Mouse (Mus musculus): ENCODE results near the gene Rabep1. TPM values are rescaled to one million over a fixed set of nuclear protein-coding genes. Genes with fewer than 3 reads are reported as not detected.

Gene Rabep1
- 30.5 and 32.9 TPM in 2 replicates for polyA plus RNA-seq (2014; fragmentation: Nextera tagmentation; extraction: Ambion mirVana)

DNA sequence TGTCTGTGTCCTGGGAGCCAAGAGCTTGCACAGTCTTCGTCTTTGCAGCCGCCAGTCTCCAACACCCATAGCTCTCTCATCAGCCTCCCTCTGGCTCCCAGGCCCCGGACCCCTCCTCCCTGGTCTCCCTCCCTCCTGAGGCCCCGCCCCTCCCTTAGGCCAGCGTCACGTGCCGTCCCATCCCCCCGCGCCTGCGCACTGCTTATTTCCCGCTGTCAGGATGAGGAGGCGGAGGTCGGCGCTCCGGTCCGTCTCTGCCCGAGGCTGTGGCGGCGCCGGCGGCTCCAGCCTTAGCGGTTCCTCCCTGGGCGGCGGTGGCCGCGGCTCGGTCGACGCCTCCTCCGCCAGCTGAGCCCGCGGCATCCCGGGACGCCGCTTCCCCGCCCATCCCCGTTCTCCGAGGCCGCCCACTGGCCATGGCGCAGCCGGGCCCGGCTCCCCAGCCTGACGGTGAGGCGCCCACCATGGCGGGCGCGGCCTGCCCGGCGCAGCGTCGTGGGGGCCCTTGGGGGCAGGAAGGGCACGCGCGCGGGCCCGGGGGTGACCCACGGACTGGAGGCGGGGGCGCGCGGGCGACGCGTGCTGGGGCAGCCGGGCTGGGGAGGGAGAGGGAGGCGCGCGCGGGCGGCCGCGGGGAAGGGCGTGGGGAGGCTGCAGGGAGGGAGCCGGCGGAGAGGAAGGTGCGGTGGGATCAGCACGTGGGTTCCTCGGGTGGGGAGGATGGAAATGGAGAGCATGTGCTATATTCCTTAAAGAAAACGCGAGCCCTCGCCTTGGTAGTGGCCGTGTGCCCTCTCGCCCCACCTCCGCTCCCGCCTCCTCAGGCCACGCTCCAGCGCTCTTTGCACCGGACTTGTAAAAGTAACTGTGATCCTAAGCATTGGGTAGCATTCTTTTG, at the start of gene Rabep1:
Gene Rabep1, plus strand, starts transcription at position 220 of the 898 bp plus-strand sequence.
- peak; percentile 99 for DNase-seq (ENCODE audit: low spot score)
- Histone ChIP-seq H3K4me2 (ENCODE audit: low read length) (peak within 1 kb of the TSS; percentile 68), H3K27me3 (replicated peaks; ENCODE audit: control insufficient read depth, insufficient read depth, low read length) (no peaks in the 10 kb centered on the region), H3K4me3 (ENCODE audit: low read depth, low read length) (peak within 1 kb of the TSS; percentile 75), H3K36me3 (ENCODE audit: control insufficient read depth, insufficient read depth, low read length) (no peaks in the 10 kb centered on the region), H3K4me1 (replicated peaks; ENCODE audit: control insufficient read depth, insufficient read depth, low read length) (peaks cover 20% of the 10 kb centered on the region), H3K9ac (ENCODE audit: low read length) (peak within 1 kb of the TSS; percentile 86), H3K9me3 (ENCODE audit: control insufficient read depth, low read length) (no peaks in the 10 kb centered on the region), H3K27ac (ENCODE audit: low read depth) (peak within 1 kb of the TSS; percentile 62)
- peak; percentile 95 for ATAC-seq (replicated peaks; ENCODE audit: low FRiP score, low TSS enrichment, low read depth)
- WGBS = 1% methylated on average over 81 of the region's 88 CpGs

DNA sequence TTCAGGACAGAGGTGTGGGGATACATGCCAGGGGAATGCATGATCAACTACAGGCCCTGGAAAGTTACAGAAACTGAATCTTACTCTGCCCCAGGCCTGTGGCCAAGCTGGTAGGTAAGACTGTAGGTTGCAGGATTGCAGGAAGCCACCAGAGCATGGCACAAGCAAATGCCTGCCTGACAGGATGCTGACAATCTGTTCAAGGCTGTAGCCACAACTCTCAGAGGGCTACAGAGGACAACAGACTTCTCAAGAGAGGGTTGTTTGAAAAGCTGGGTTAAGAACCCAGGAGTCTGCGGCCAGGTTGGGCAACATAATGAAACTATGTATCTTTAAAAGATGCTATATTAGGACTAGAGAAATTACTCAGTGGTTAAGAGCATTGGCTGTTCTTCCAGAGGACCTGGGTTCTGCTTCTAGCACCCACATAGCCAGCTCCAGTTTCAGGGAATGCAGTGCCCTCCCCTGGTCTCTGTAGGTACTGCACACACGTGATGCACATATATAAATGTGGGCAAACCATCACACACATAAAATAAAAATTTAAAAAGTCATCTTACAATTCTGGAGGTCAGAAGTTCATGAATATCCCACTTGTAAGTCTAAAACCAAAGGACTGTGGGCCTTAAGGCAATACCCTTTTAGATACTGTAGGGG, 42.2 kb upstream of the Rabep1 start:
- Histone ChIP-seq H3K27ac (ENCODE audit: low read depth) (no peak overlapping the region), H3K4me1 (replicated peaks; ENCODE audit: control insufficient read depth, insufficient read depth, low read length) (no peaks in the 10 kb centered on the region), H3K4me3 (ENCODE audit: low read depth, low read length) (no peak overlapping the region), H3K36me3 (ENCODE audit: control insufficient read depth, insufficient read depth, low read length) (no peaks in the 10 kb centered on the region), H3K27me3 (replicated peaks; ENCODE audit: control insufficient read depth, insufficient read depth, low read length) (no peaks in the 10 kb centered on the region), H3K4me2 (ENCODE audit: low read length) (no peak overlapping the region), H3K9me3 (ENCODE audit: control insufficient read depth, low read length) (no peaks in the 10 kb centered on the region), H3K9ac (ENCODE audit: low read length) (no peak overlapping the region)
- 90% methylated on average over 2 of the region's 2 CpGs for WGBS
- DNase-seq (ENCODE audit: low spot score) (no peak), ATAC-seq (replicated peaks; ENCODE audit: low FRiP score, low TSS enrichment, low read depth) (no peak)

DNA sequence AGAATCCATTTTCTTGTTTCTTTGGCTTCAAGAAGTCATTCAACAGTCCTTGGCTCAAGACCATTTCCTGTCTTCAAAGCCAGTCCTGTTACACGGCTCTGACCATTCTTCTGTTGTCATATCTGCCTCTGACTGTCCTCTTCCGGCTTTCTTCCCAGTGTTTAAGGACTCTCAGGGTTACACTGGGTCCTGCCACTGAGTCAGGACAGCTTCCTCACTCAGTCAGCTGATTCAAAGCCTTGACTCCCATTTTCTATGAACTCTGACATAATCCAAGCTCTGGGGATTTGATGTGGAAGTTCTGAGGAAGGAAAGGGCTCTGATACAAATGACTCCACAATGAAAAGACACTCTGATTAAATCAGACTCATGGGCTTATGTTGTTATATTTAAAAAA, 41.7 kb upstream of the Rabep1 start:
- Histone ChIP-seq H3K4me3 (ENCODE audit: low read depth, low read length) (no peak overlapping the region), H3K9ac (ENCODE audit: low read length) (no peak overlapping the region), H3K4me2 (ENCODE audit: low read length) (no peak overlapping the region), H3K27me3 (replicated peaks; ENCODE audit: control insufficient read depth, insufficient read depth, low read length) (no peaks in the 10 kb centered on the region), H3K27ac (ENCODE audit: low read depth) (no peak overlapping the region), H3K9me3 (ENCODE audit: control insufficient read depth, low read length) (no peaks in the 10 kb centered on the region), H3K36me3 (ENCODE audit: control insufficient read depth, insufficient read depth, low read length) (no peaks in the 10 kb centered on the region), H3K4me1 (replicated peaks; ENCODE audit: control insufficient read depth, insufficient read depth, low read length) (no peaks in the 10 kb centered on the region)
- 69% methylated on average over 2 of the region's 2 CpGs for WGBS
- DNase-seq (ENCODE audit: low spot score) (no peak), ATAC-seq (replicated peaks; ENCODE audit: low FRiP score, low TSS enrichment, low read depth) (no peak)

DNA sequence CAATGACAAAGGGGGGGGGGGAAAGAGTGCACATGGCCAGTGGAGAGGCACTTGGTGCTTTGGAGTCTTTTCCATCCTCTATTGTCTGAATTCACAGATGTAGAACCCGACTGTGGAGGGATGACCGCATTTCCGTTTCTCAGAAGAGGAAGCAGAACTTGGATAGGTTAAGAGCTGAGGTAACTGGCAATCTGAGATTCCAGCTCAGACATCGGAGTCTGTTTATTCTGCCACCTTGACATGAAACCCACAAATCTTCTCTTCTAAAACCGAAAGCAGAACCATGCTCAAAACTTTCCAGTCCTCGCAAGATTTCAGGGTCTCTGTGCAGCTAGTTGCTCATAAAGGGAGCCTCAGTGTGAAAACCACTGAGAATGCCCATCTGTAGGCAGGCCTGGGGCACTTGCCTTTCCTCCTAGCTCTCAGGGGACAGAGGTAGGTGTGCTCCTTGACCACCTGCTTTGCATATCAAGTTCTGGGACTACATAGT, 40.8 kb upstream of the Rabep1 start:
- Histone ChIP-seq H3K4me1 (replicated peaks; ENCODE audit: control insufficient read depth, insufficient read depth, low read length) (no peaks in the 10 kb centered on the region), H3K27me3 (replicated peaks; ENCODE audit: control insufficient read depth, insufficient read depth, low read length) (no peaks in the 10 kb centered on the region), H3K4me3 (ENCODE audit: low read depth, low read length) (no peak overlapping the region), H3K9ac (ENCODE audit: low read length) (no peak overlapping the region), H3K4me2 (ENCODE audit: low read length) (no peak overlapping the region), H3K9me3 (ENCODE audit: control insufficient read depth, low read length) (no peaks in the 10 kb centered on the region), H3K36me3 (ENCODE audit: control insufficient read depth, insufficient read depth, low read length) (no peaks in the 10 kb centered on the region), H3K27ac (ENCODE audit: low read depth) (no peak overlapping the region)
- no peak for ATAC-seq (replicated peaks; ENCODE audit: low FRiP score, low TSS enrichment, low read depth)
- DNase-seq (ENCODE audit: low spot score) = no peak
- WGBS = 75% methylated on average over 6 of the region's 6 CpGs

DNA sequence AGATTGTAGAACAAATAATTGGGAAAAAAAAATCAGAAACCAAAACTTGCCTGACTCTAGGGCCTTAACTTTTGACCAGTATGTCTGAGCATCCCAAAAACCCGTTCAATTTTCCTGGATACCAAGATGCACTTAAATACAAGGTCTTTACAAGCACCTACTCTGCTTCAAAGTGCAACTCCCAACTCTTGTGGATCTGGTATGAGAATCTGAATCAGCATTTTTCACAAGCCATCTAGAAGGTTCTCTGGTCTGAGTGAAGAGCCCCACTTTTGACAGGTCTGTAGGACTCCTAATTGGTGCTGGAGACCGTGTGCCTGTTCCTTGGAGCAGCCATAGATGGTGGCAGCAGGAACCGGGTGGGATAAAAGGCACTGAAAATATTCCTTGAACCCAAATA, 40.2 kb upstream of the Rabep1 start:
- Histone ChIP-seq H3K4me1 (replicated peaks; ENCODE audit: control insufficient read depth, insufficient read depth, low read length) (no peaks in the 10 kb centered on the region), H3K36me3 (ENCODE audit: control insufficient read depth, insufficient read depth, low read length) (no peaks in the 10 kb centered on the region), H3K4me2 (ENCODE audit: low read length) (no peak overlapping the region), H3K9me3 (ENCODE audit: control insufficient read depth, low read length) (no peaks in the 10 kb centered on the region), H3K27ac (ENCODE audit: low read depth) (no peak overlapping the region), H3K4me3 (ENCODE audit: low read depth, low read length) (no peak overlapping the region), H3K9ac (ENCODE audit: low read length) (no peak overlapping the region), H3K27me3 (replicated peaks; ENCODE audit: control insufficient read depth, insufficient read depth, low read length) (no peaks in the 10 kb centered on the region)
- 81% methylated on average over 3 of the region's 3 CpGs for WGBS
- DNase-seq (ENCODE audit: low spot score) (no peak), ATAC-seq (replicated peaks; ENCODE audit: low FRiP score, low TSS enrichment, low read depth) (no peak)

DNA sequence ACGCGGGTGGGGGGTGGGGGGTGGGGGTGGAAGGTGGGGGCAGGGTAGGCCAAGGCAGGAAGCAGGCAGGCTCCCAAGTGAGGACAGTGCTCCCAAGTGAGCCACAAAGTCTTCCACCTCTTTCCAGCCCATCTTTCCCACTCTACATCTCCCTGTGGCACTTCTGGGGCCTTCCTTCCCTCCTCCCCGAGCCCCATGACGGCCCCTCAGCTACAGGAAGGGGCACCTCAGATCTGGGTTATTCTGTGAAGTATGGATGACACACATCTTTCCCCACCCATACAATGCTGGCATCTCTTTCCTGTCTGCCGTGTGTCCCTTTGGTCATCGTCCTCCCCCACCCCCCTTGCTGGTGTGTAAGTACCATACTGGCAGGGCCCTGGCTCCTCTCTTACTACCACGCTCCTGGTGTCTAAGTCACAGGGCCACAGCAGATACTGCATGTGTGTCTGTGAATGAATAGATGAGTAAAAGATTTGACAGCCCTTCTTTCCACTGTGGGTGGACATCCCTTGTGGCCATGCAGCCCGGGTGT, 38.9 kb upstream of the Rabep1 start:
- Histone ChIP-seq H3K4me2 (ENCODE audit: low read length) (peak overlapping the region; percentile 14; the same call in 1 of the 2 replicates), H3K9me3 (ENCODE audit: control insufficient read depth, low read length) (no peaks in the 10 kb centered on the region), H3K4me1 (replicated peaks; ENCODE audit: control insufficient read depth, insufficient read depth, low read length) (no peaks in the 10 kb centered on the region), H3K27me3 (replicated peaks; ENCODE audit: control insufficient read depth, insufficient read depth, low read length) (no peaks in the 10 kb centered on the region), H3K36me3 (ENCODE audit: control insufficient read depth, insufficient read depth, low read length) (no peaks in the 10 kb centered on the region), H3K4me3 (ENCODE audit: low read depth, low read length) (no peak overlapping the region), H3K27ac (ENCODE audit: low read depth) (no peak overlapping the region; the same call in 1 of the 2 replicates), H3K9ac (ENCODE audit: low read length) (no peak overlapping the region)
- 76% methylated on average over 8 of the region's 8 CpGs for WGBS
- DNase-seq (ENCODE audit: low spot score) = no peak
- no peak for ATAC-seq (replicated peaks; ENCODE audit: low FRiP score, low TSS enrichment, low read depth)

DNA sequence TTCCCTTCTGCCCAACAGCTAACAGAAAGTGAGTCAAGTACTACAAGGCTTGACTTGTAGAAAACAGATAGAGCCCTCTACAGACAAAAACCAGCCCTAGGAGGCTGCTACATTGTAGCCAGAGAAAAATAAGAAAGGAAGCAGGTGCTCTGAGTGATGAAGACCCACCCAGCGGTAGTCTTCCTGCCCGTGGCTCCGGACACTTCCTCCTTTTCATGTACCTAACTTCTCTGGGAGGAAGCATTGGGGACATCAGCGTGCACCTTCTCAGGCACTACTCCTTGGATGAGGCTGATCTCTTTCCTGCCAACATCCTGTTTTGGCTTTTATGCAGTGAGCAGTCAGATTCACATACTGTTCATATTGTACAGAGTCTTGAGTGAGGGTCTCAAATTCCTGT, 37.9 kb upstream of the Rabep1 start:
- DNase-seq (ENCODE audit: low spot score) (no peak), ATAC-seq (replicated peaks; ENCODE audit: low FRiP score, low TSS enrichment, low read depth) (no peak)
- H3K27ac ChIP-seq (ENCODE audit: low read depth) = no peak overlapping the region
- no peaks in the 10 kb centered on the region for H3K9me3 ChIP-seq (ENCODE audit: control insufficient read depth, low read length)
- H3K9ac ChIP-seq (ENCODE audit: low read length) = no peak overlapping the region
- no peaks in the 10 kb centered on the region for H3K27me3 ChIP-seq (replicated peaks; ENCODE audit: control insufficient read depth, insufficient read depth, low read length)
- no peak overlapping the region for H3K4me2 ChIP-seq (ENCODE audit: low read length)
- H3K36me3 ChIP-seq (ENCODE audit: control insufficient read depth, insufficient read depth, low read length) = no peaks in the 10 kb centered on the region
- 83% methylated on average over 4 of the region's 4 CpGs for WGBS
- no peaks in the 10 kb centered on the region for H3K4me1 ChIP-seq (replicated peaks; ENCODE audit: control insufficient read depth, insufficient read depth, low read length)
- H3K4me3 ChIP-seq (ENCODE audit: low read depth, low read length) = no peak overlapping the region

DNA sequence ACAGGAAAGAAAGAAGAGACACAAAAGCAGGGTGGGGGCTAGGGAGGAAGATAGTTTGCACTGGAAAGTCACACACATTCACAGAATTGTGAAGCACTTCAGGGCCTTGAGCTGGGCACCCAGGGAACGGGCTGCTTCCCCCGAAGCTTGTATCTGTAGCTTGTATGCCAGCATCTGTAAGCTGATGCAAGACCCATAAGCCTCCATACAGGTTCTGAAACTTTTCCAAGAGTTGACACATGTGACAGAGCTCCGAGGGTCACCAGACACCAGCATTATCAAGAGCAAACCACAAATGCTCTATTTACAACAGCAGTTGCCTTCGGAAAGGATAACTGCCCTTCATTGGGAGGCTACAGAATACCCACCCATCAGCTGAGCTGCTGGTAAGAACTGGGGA, 36.9 kb upstream of the Rabep1 start:
- Histone ChIP-seq H3K4me1 (replicated peaks; ENCODE audit: control insufficient read depth, insufficient read depth, low read length) (no peaks in the 10 kb centered on the region), H3K27ac (ENCODE audit: low read depth) (no peak overlapping the region), H3K4me2 (ENCODE audit: low read length) (no peak overlapping the region), H3K27me3 (replicated peaks; ENCODE audit: control insufficient read depth, insufficient read depth, low read length) (no peaks in the 10 kb centered on the region), H3K9me3 (ENCODE audit: control insufficient read depth, low read length) (no peaks in the 10 kb centered on the region), H3K4me3 (ENCODE audit: low read depth, low read length) (no peak overlapping the region), H3K36me3 (ENCODE audit: control insufficient read depth, insufficient read depth, low read length) (no peaks in the 10 kb centered on the region), H3K9ac (ENCODE audit: low read length) (no peak overlapping the region)
- no peak for DNase-seq (ENCODE audit: low spot score)
- WGBS = 89% methylated on average over 4 of the region's 4 CpGs
- ATAC-seq (replicated peaks; ENCODE audit: low FRiP score, low TSS enrichment, low read depth) = no peak
